Mouse (Mus musculus): Measurements from ENCODE around the gene Lrrc56. TPM values are rescaled to one million over a fixed set of nuclear protein-coding genes. Genes with fewer than 3 reads are reported as not detected.
A peak's percentile ranks its signal among the peaks of the same experiment; 100 is the strongest.

Gene Lrrc56
- polyA plus RNA-seq, 1 experiment from 2014 or later = 5.4 TPM

DNA sequence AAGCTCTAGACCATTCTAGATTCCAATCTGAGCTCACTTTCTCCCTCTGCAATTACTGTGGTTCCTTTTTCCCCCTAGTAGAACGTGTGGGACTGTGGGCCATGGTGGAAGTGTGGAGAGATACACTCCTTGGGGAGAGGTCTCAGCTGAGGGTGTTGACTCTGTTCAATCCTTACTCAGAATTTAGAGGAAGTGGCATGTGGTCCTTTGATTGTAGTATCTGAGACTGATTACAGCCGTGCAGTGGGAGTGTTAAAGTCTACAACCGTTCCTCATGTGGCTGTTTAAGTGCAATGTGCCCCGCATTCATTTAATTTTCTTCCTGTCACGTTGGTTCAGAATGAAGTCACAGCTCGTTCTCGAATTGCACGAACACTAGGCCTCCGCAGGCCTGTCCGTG, 62.2 kb downstream of the Lrrc56 start:
- Histone ChIP-seq H3K9me3 (no peaks in the 10 kb centered on the region), H3K9ac (no peak overlapping the region), H3K4me1 (no peaks in the 10 kb centered on the region), H3K27me3 (replicated peaks) (no peaks in the 10 kb centered on the region), H3K27ac (no peak overlapping the region), H3K4me2 (no peak overlapping the region), H3K4me3 (replicated peaks) (no peak overlapping the region), H3K36me3 (peaks cover 81% of the 10 kb centered on the region)
- ATAC-seq (ENCODE audit: insufficient read depth, low FRiP score, low read depth) = no peak
- WGBS = 88% methylated on average over 10 of the region's 10 CpGs

MicroRNA genes within 50 kb of the gene (microRNA counts, 519-probe panel; counts per million panel counts)
- 3,220 counts per million, percentile 82 among the panel's probes with 10 or more counts for microRNA mmu-miR-210

Small RNA genes lying within 50 kb of the gene (microRNA-seq; reads per million reads assigned to microRNA genes)
- gene Mir210 = 703 reads per million, percentile 71 among the genes with 10 or more reads in this experiment

Other genes with a start within 250 kb of the Lrrc56 start
- gene Ifitm5, start 243.9 kb upstream of the Lrrc56 start, polyA plus RNA-seq (2015; fragmentation: Nextera tagmentation; extraction: Ambion mirVana) = 3.2 and 3.6 TPM in 2 replicates
- gene Gm45717, start 238.2 kb upstream of the Lrrc56 start, polyA plus RNA-seq (2015; fragmentation: Nextera tagmentation; extraction: Ambion mirVana) = 0.40 and 0.71 TPM in 2 replicates
- gene Ifitm2, start 238.2 kb upstream of the Lrrc56 start, polyA plus RNA-seq (2015; fragmentation: Nextera tagmentation; extraction: Ambion mirVana) = 1,181 and 1,379 TPM in 2 replicates
- 179 and 209 TPM in 2 replicates for gene Ifitm1, start 226.9 kb upstream of the Lrrc56 start, polyA plus RNA-seq (2015; fragmentation: Nextera tagmentation; extraction: Ambion mirVana)
- 368 and 413 TPM in 2 replicates for gene Ifitm3, start 183.4 kb upstream of the Lrrc56 start, polyA plus RNA-seq (2015; fragmentation: Nextera tagmentation; extraction: Ambion mirVana)
- 7.6 and 8.1 TPM in 2 replicates for gene Ifitm6, start 176.2 kb upstream of the Lrrc56 start, polyA plus RNA-seq (2015; fragmentation: Nextera tagmentation; extraction: Ambion mirVana)
- gene Gm17387, start 165.0 kb upstream of the Lrrc56 start, polyA plus RNA-seq (2015; fragmentation: Nextera tagmentation; extraction: Ambion mirVana) = not detected in 2 replicates
- 7.0 and 9.2 TPM in 2 replicates for gene B4galnt4, start 133.1 kb upstream of the Lrrc56 start, polyA plus RNA-seq (2015; fragmentation: Nextera tagmentation; extraction: Ambion mirVana)
- 38.4 and 47.2 TPM in 2 replicates for gene Pkp3, start 115.9 kb upstream of the Lrrc56 start, polyA plus RNA-seq (2015; fragmentation: Nextera tagmentation; extraction: Ambion mirVana)
- 13.1 and 15.1 TPM in 2 replicates for gene Sigirr, start 93.6 kb upstream of the Lrrc56 start, polyA plus RNA-seq (2015; fragmentation: Nextera tagmentation; extraction: Ambion mirVana)
- gene Ano9, start 76.4 kb upstream of the Lrrc56 start, polyA plus RNA-seq (2015; fragmentation: Nextera tagmentation; extraction: Ambion mirVana) = 16.2 and 20.5 TPM in 2 replicates
- gene Ptdss2, start 71.8 kb upstream of the Lrrc56 start, polyA plus RNA-seq (2015; fragmentation: Nextera tagmentation; extraction: Ambion mirVana) = 58.6 and 60.7 TPM in 2 replicates
- 206 and 215 TPM in 2 replicates for gene Rnh1, start 21.3 kb upstream of the Lrrc56 start, polyA plus RNA-seq (2015; fragmentation: Nextera tagmentation; extraction: Ambion mirVana)
- gene Hras, start 152 bp upstream of the Lrrc56 start, polyA plus RNA-seq (2015; fragmentation: Nextera tagmentation; extraction: Ambion mirVana) = 113 and 123 TPM in 2 replicates
- 2.8 and 2.9 TPM in 2 replicates for gene Lmntd2, start 19.9 kb downstream of the Lrrc56 start, polyA plus RNA-seq (2015; fragmentation: Nextera tagmentation; extraction: Ambion mirVana)
- 67.7 and 73.3 TPM in 2 replicates for gene Rassf7, start 21.7 kb downstream of the Lrrc56 start, polyA plus RNA-seq (2015; fragmentation: Nextera tagmentation; extraction: Ambion mirVana)
- 58.8 and 63.4 TPM in 2 replicates for gene Phrf1, start 34.6 kb downstream of the Lrrc56 start, polyA plus RNA-seq (2015; fragmentation: Nextera tagmentation; extraction: Ambion mirVana)
- gene Irf7, start 72.3 kb downstream of the Lrrc56 start, polyA plus RNA-seq (2015; fragmentation: Nextera tagmentation; extraction: Ambion mirVana) = 4.6 and 5.7 TPM in 2 replicates
- gene Cdhr5, start 82.6 kb downstream of the Lrrc56 start, polyA plus RNA-seq (2015; fragmentation: Nextera tagmentation; extraction: Ambion mirVana) = 14.5 and 18.4 TPM in 2 replicates
- 44.2 and 48.8 TPM in 2 replicates for gene Sct, start 85.0 kb downstream of the Lrrc56 start, polyA plus RNA-seq (2015; fragmentation: Nextera tagmentation; extraction: Ambion mirVana)
- 0.19 and 0.28 TPM in 2 replicates for gene Drd4, start 97.8 kb downstream of the Lrrc56 start, polyA plus RNA-seq (2015; fragmentation: Nextera tagmentation; extraction: Ambion mirVana)
- gene Deaf1, start 133.5 kb downstream of the Lrrc56 start, polyA plus RNA-seq (2015; fragmentation: Nextera tagmentation; extraction: Ambion mirVana) = 66.9 and 70.8 TPM in 2 replicates
- 39.3 and 40.6 TPM in 2 replicates for gene Tmem80, start 133.6 kb downstream of the Lrrc56 start, polyA plus RNA-seq (2015; fragmentation: Nextera tagmentation; extraction: Ambion mirVana)
- 59.6 and 59.7 TPM in 2 replicates for gene Eps8l2, start 144.7 kb downstream of the Lrrc56 start, polyA plus RNA-seq (2015; fragmentation: Nextera tagmentation; extraction: Ambion mirVana)
- 347 and 384 TPM in 2 replicates for gene Taldo1, start 198.0 kb downstream of the Lrrc56 start, polyA plus RNA-seq (2015; fragmentation: Nextera tagmentation; extraction: Ambion mirVana)
- gene Gatd1, start 220.0 kb downstream of the Lrrc56 start, polyA plus RNA-seq (2015; fragmentation: Nextera tagmentation; extraction: Ambion mirVana) = 51.1 and 53.0 TPM in 2 replicates
- gene Cend1, start 235.3 kb downstream of the Lrrc56 start, polyA plus RNA-seq (2015; fragmentation: Nextera tagmentation; extraction: Ambion mirVana) = 2.5 TPM in 2 replicates
- 26.9 and 27.2 TPM in 2 replicates for gene Slc25a22, start 243.7 kb downstream of the Lrrc56 start, polyA plus RNA-seq (2015; fragmentation: Nextera tagmentation; extraction: Ambion mirVana)
- 8.5 and 8.6 TPM in 2 replicates for gene Pidd1, start 249.9 kb downstream of the Lrrc56 start, polyA plus RNA-seq (2015; fragmentation: Nextera tagmentation; extraction: Ambion mirVana)

Measured in stomach, embryonic 15.5 days (tissue).